In the genomic region with DNA sequence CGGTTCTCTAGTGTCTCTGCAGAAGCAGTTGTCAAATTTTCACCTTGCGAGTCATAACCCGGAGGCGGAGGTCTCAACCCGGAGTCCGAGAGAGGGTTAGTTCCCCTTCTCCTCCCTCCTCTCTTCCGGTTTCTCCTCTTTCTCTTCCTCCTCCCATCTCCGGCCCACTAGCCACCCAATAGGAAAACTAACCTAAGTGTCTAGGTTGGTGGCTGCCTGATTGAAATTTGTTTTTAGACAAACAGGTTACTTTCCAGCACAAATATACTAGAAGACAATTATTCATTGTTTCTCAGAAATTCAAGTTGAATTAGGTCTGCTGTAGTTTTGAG, we compare ENCODE assay signal across 8 mouse cellular contexts. TPM values are rescaled to one million over a fixed set of nuclear protein-coding genes. Genes with fewer than 3 reads are reported as not detected.
DNase-seq lines count a peak whose midpoint lies in the region; ATAC-seq and TF ChIP-seq lines count a peak whose summit lies in the region.

No protein-coding gene starts in this region.

- no peak for ATAC-seq in erythroblast, adult 5-6 weeks (replicated peaks; ENCODE audit: low FRiP score, poor library complexity, severe bottlenecking)
- ATAC-seq in neural tube, embryonic 11.5 days (ENCODE audit: insufficient read depth, low FRiP score, low TSS enrichment) = no peak; the same call in 1 of the 2 replicates
- no peak for ATAC-seq in liver, embryonic 13.5 days (ENCODE audit: low read depth)
- ATAC-seq in stomach, postnatal 0 days (ENCODE audit: low FRiP score, low TSS enrichment) = no peak

- H3K9ac ChIP-seq in neural tube, embryonic 11.5 days (ENCODE audit: low read length) = peak overlapping the region; percentile 22; the same call in 1 of the 2 replicates
- H3K9ac ChIP-seq in liver, embryonic 13.5 days = no peak overlapping the region
- H3K9ac ChIP-seq in stomach, postnatal 0 days (ENCODE audit: low read length) = 0 out of 2 replicates have a peak overlapping the region, but pooled peaks have one; percentile 23

- peak overlapping the region; percentile 62 for H3K4me2 ChIP-seq in neural tube, embryonic 11.5 days (ENCODE audit: low read depth)
- H3K4me2 ChIP-seq in liver, embryonic 13.5 days = peak overlapping the region; percentile 59
- H3K4me2 ChIP-seq in stomach, postnatal 0 days (replicated peaks; ENCODE audit: low read depth) = peak overlapping the region; percentile 51

- no peaks in the 10 kb centered on the region for H3K9me3 ChIP-seq in erythroblast, embryonic 14.5 days (ENCODE audit: control insufficient read depth, low read length)
- H3K9me3 ChIP-seq in neural tube, embryonic 11.5 days (ENCODE audit: control insufficient read depth, low read length) = no peaks in the 10 kb centered on the region
- no peaks in the 10 kb centered on the region for H3K9me3 ChIP-seq in liver, embryonic 13.5 days (replicated peaks)
- no peaks in the 10 kb centered on the region for H3K9me3 ChIP-seq in stomach, postnatal 0 days (ENCODE audit: control insufficient read depth, low read length)

- no peak for TF ChIP-seq CTCF in stomach, postnatal 0 days (IDR thresholded peaks at IDR 0.05; ENCODE audit: low read depth)

- DNase-seq in neural tube, embryonic 11.5 days (ENCODE audit: low spot score) = no peak
- no peak for DNase-seq in neural tube, embryonic 10.5 days (ENCODE audit: extremely low spot score, low spot score)
- DNase-seq in liver, embryonic 13.5 days = no peak
- no peak for DNase-seq in stomach, postnatal 0 days (ENCODE audit: low spot score)
- DNase-seq in layer of hippocampus, postnatal 25 days (ENCODE audit: extremely low spot score in 1 of 2, low spot score in 1 of 2) = no peak
- no peak for DNase-seq in layer of hippocampus, adult 8-10 months (ENCODE audit: low spot score in 2 of 2)

- peak overlapping the region; percentile 58 for H3K4me3 ChIP-seq in erythroblast, embryonic 14.5 days (replicated peaks)
- H3K4me3 ChIP-seq in neural tube, embryonic 11.5 days (ENCODE audit: low read depth, low read length) = peak overlapping the region; percentile 34
- peak overlapping the region; percentile 41 for H3K4me3 ChIP-seq in liver, embryonic 13.5 days (replicated peaks)
- peak overlapping the region; percentile 35 for H3K4me3 ChIP-seq in stomach, postnatal 0 days (ENCODE audit: low read depth, low read length)

- H3K4me1 ChIP-seq in erythroblast, embryonic 14.5 days (ENCODE audit: control insufficient read depth) = peaks cover 13% of the 10 kb centered on the region
- no peaks in the 10 kb centered on the region for H3K4me1 ChIP-seq in neural tube, embryonic 11.5 days (ENCODE audit: control insufficient read depth, insufficient read depth, low read length)
- H3K4me1 ChIP-seq in liver, embryonic 13.5 days (replicated peaks) = peaks cover 13% of the 10 kb centered on the region
- H3K4me1 ChIP-seq in stomach, postnatal 0 days (replicated peaks; ENCODE audit: control insufficient read depth, insufficient read depth) = no peaks in the 10 kb centered on the region

- WGBS in neural tube, embryonic 11.5 days = 4% methylated on average over 8 of the region's 8 CpGs
- WGBS in liver, embryonic 13.5 days (ENCODE audit: insufficient replicate concordance) = 3% methylated on average over 8 of the region's 8 CpGs
- WGBS in stomach, postnatal 0 days = 2% methylated on average over 8 of the region's 8 CpGs

- H3K36me3 ChIP-seq in erythroblast, embryonic 14.5 days (ENCODE audit: control insufficient read depth) = no peaks in the 10 kb centered on the region
- no peaks in the 10 kb centered on the region for H3K36me3 ChIP-seq in neural tube, embryonic 11.5 days (ENCODE audit: control insufficient read depth, insufficient read depth, low read length)
- no peaks in the 10 kb centered on the region for H3K36me3 ChIP-seq in liver, embryonic 13.5 days
- no peaks in the 10 kb centered on the region for H3K36me3 ChIP-seq in stomach, postnatal 0 days (ENCODE audit: control insufficient read depth, insufficient read depth, low read length)

- H3K27me3 ChIP-seq in erythroblast, embryonic 14.5 days (ENCODE audit: control insufficient read depth) = peaks cover 5% of the 10 kb centered on the region
- H3K27me3 ChIP-seq in neural tube, embryonic 11.5 days (ENCODE audit: control insufficient read depth, insufficient read depth, low read length) = no peaks in the 10 kb centered on the region
- peaks cover 11% of the 10 kb centered on the region for H3K27me3 ChIP-seq in liver, embryonic 13.5 days
- H3K27me3 ChIP-seq in stomach, postnatal 0 days (ENCODE audit: control insufficient read depth, insufficient read depth, low read length) = no peaks in the 10 kb centered on the region

- TF ChIP-seq EP300 in stomach, postnatal 0 days (optimal IDR thresholded peaks at IDR 0.05) = no peak

- H3K27ac ChIP-seq in neural tube, embryonic 11.5 days (ENCODE audit: low read depth, low read length) = no peak overlapping the region
- H3K27ac ChIP-seq in liver, embryonic 13.5 days = no peak overlapping the region
- H3K27ac ChIP-seq in stomach, postnatal 0 days (replicated peaks) = no peak overlapping the region

RNA-seq across cellular contexts. Expression of gene Dydc1, which starts 0.2 kb away (rescaled TPM):
- polyA plus RNA-seq in erythroblast, embryonic 14.5 days (2012) = not detected in 2 replicates
- not detected in 2 replicates for total RNA-seq in erythroblast, adult 5-6 weeks (2015; ENCODE audit: low replicate concordance)
- total RNA-seq in erythroblast, adult 5-6 weeks (2017; ENCODE audit: low replicate concordance) = not detected in 2 replicates
- not detected in 2 replicates for polyA plus RNA-seq in neural tube, embryonic 11.5 days (2014; fragmentation: Nextera tagmentation; extraction: Ambion mirVana)
- polyA plus RNA-seq in liver, embryonic 13.5 days (2015; fragmentation: Nextera tagmentation; extraction: Ambion mirVana) = not detected in 2 replicates
- polyA plus RNA-seq in stomach, postnatal 0 days (2015; fragmentation: Nextera tagmentation; extraction: Ambion mirVana) = not detected in 2 replicates
- total RNA-seq in layer of hippocampus, postnatal 25 days (2021) = not detected
- total RNA-seq in layer of hippocampus, adult 8-10 months (2022) = not detected

RNA-seq across cellular contexts. Expression of gene Dydc2, which starts 3.9 kb away (rescaled TPM):
- polyA plus RNA-seq in erythroblast, embryonic 14.5 days (2012) = not detected in 2 replicates
- total RNA-seq in erythroblast, adult 5-6 weeks (2015; ENCODE audit: low replicate concordance) = not detected in 2 replicates
- total RNA-seq in erythroblast, adult 5-6 weeks (2017; ENCODE audit: low replicate concordance) = not detected in 2 replicates
- polyA plus RNA-seq in neural tube, embryonic 11.5 days (2014; fragmentation: Nextera tagmentation; extraction: Ambion mirVana) = 0.51 and 0.58 TPM in 2 replicates
- polyA plus RNA-seq in liver, embryonic 13.5 days (2015; fragmentation: Nextera tagmentation; extraction: Ambion mirVana) = not detected in 2 replicates
- not detected in 2 replicates for polyA plus RNA-seq in stomach, postnatal 0 days (2015; fragmentation: Nextera tagmentation; extraction: Ambion mirVana)
- total RNA-seq in layer of hippocampus, postnatal 25 days (2021) = under 1 TPM; 0.79 to 0.94 TPM
- 1 to 10 TPM in 2 of 4 experiments, under 1 TPM in 2; 0.84 to 1.8 (median 1.1) TPM for total RNA-seq in layer of hippocampus, adult 8-10 months (2022)

RNA-seq across cellular contexts. Expression of gene Mat1a, which starts 31.9 kb away (rescaled TPM):
- polyA plus RNA-seq in erythroblast, embryonic 14.5 days (2012) = 0.01 TPM in 1 of 2 replicates, not detected in the other
- not detected in 2 replicates for total RNA-seq in erythroblast, adult 5-6 weeks (2015; ENCODE audit: low replicate concordance)
- 0.42 TPM in 1 of 2 replicates, not detected in the other for total RNA-seq in erythroblast, adult 5-6 weeks (2017; ENCODE audit: low replicate concordance)
- not detected in 2 replicates for polyA plus RNA-seq in neural tube, embryonic 11.5 days (2014; fragmentation: Nextera tagmentation; extraction: Ambion mirVana)
- 4.5 and 4.9 TPM in 2 replicates for polyA plus RNA-seq in liver, embryonic 13.5 days (2015; fragmentation: Nextera tagmentation; extraction: Ambion mirVana)
- polyA plus RNA-seq in stomach, postnatal 0 days (2015; fragmentation: Nextera tagmentation; extraction: Ambion mirVana) = 0.75 and 2.0 TPM in 2 replicates
- not detected for total RNA-seq in layer of hippocampus, postnatal 25 days (2021)
- under 1 TPM in 1 of 4 experiments, not detected in 3; 0.12 TPM for total RNA-seq in layer of hippocampus, adult 8-10 months (2022)

RNA-seq across cellular contexts. Expression of gene Sftpa1, which starts 58.7 kb away (rescaled TPM):
- polyA plus RNA-seq in erythroblast, embryonic 14.5 days (2012) = not detected in 2 replicates
- not detected in 2 replicates for total RNA-seq in erythroblast, adult 5-6 weeks (2015; ENCODE audit: low replicate concordance)
- not detected in 2 replicates for total RNA-seq in erythroblast, adult 5-6 weeks (2017; ENCODE audit: low replicate concordance)
- polyA plus RNA-seq in neural tube, embryonic 11.5 days (2014; fragmentation: Nextera tagmentation; extraction: Ambion mirVana) = not detected in 2 replicates
- 0.08 and 0.12 TPM in 2 replicates for polyA plus RNA-seq in liver, embryonic 13.5 days (2015; fragmentation: Nextera tagmentation; extraction: Ambion mirVana)
- 0.06 TPM in 1 of 2 replicates, not detected in the other for polyA plus RNA-seq in stomach, postnatal 0 days (2015; fragmentation: Nextera tagmentation; extraction: Ambion mirVana)
- not detected for total RNA-seq in layer of hippocampus, postnatal 25 days (2021)
- total RNA-seq in layer of hippocampus, adult 8-10 months (2022) = not detected

RNA-seq across cellular contexts. Expression of gene Fam213a, which starts 59.3 kb away (rescaled TPM):
- 8.5 and 12.2 TPM in 2 replicates for polyA plus RNA-seq in erythroblast, embryonic 14.5 days (2012)
- 1,227 and 1,297 TPM in 2 replicates for total RNA-seq in erythroblast, adult 5-6 weeks (2015; ENCODE audit: low replicate concordance)
- 2,096 and 2,327 TPM in 2 replicates for total RNA-seq in erythroblast, adult 5-6 weeks (2017; ENCODE audit: low replicate concordance)
- polyA plus RNA-seq in neural tube, embryonic 11.5 days (2014; fragmentation: Nextera tagmentation; extraction: Ambion mirVana) = 48.5 and 48.8 TPM in 2 replicates
- 67.9 and 78.3 TPM in 2 replicates for polyA plus RNA-seq in liver, embryonic 13.5 days (2015; fragmentation: Nextera tagmentation; extraction: Ambion mirVana)
- 32.4 and 34.5 TPM in 2 replicates for polyA plus RNA-seq in stomach, postnatal 0 days (2015; fragmentation: Nextera tagmentation; extraction: Ambion mirVana)
- total RNA-seq in layer of hippocampus, postnatal 25 days (2021) = 100 to 1,000 TPM; 160 to 181 TPM
- 100 to 1,000 TPM; 135 to 159 (median 145) TPM for total RNA-seq in layer of hippocampus, adult 8-10 months (2022)
